Mouse (Mus musculus) midbrain, postnatal 0 days (tissue): ENCODE measurements around the gene Nfkbie. TPM values are rescaled to one million over a fixed set of nuclear protein-coding genes. Genes with fewer than 3 reads are reported as not detected.

Experiments used
- ATAC-seq: fragments of 200-750 bp; cut with Nextera tagmentation; 2 replicates; pipeline ENCODE4 v1.8.0; 2017; ENCODE audit warnings: moderate number of reproducible peaks, mild to moderate bottlenecking, moderate TSS enrichment, moderate library complexity; ENCODE audit not compliant: low FRiP score
- DNase-seq: peaks from one replicate; pipeline ENCODE4 v3.0.0-alpha.2; 2015; ENCODE audit warnings: low spot score
- H3K27ac ChIP-seq: fragments of 300-500 bp; sonication (generic); 2 replicates; pipeline ENCODE4 v1.5.1; 2014; ENCODE audit warnings: low read depth, mild to moderate bottlenecking, low read length, mixed read lengths
- H3K27me3 ChIP-seq: fragments of 300-500 bp; sonication (generic); 2 replicates; pipeline ENCODE4 v1.6.1; 2014; ENCODE audit warnings: low read length, control low read depth, mixed read lengths; ENCODE audit not compliant: insufficient read depth
- H3K36me3 ChIP-seq: fragments of 300-500 bp; sonication (generic); 2 replicates; pipeline ENCODE4 v1.6.1; 2014; ENCODE audit warnings: low read length, control low read depth, mixed read lengths; ENCODE audit not compliant: insufficient read depth
- H3K4me1 ChIP-seq: fragments of 300-500 bp; sonication (generic); 2 replicates; pipeline ENCODE4 v1.6.1; 2014; ENCODE audit warnings: mild to moderate bottlenecking, control low read depth, antibody characterized with exemption, low read length, mixed read lengths; ENCODE audit not compliant: insufficient read depth
- H3K4me2 ChIP-seq: fragments of 300-500 bp; sonication (generic); 2 replicates; pipeline ENCODE4 v1.6.1; 2014; ENCODE audit warnings: low read depth, mild to moderate bottlenecking, low read length, mixed read lengths; ENCODE audit not compliant: poor library complexity, severe bottlenecking
- H3K4me3 ChIP-seq: fragments of 300-500 bp; sonication (generic); 2 replicates; pipeline ENCODE4 v1.5.1; 2014; ENCODE audit warnings: low read depth, mild to moderate bottlenecking, low read length, moderate library complexity
- H3K9ac ChIP-seq: fragments of 300-500 bp; sonication (generic); replicated peaks from 2 replicates; pipeline ENCODE4 v1.6.1; 2014; ENCODE audit warnings: mild to moderate bottlenecking, low read length, moderate library complexity, mixed read lengths; ENCODE audit not compliant: poor library complexity, severe bottlenecking
- H3K9me3 ChIP-seq: fragments of 300-500 bp; sonication (generic); 2 replicates; pipeline ENCODE4 v1.6.1; 2016; ENCODE audit warnings: low read length, control low read depth
- CTCF ChIP-seq: IDR thresholded peaks from 2 replicates; pipeline ENCODE4 v1.5.1; 2016; ENCODE audit warnings: antibody characterized with exemption, mild to moderate bottlenecking
- WGBS: fragments of 180-500 bp; shearing (Covaris S2); extraction: QIAGEN DNeasy Blood & Tissue Kit; methylation state at CpG from one replicate; pipeline ENCODE4 v1.1.7; 2014; 5-methylcytosine and 5-hydroxymethylcytosine counted together
- polyA plus RNA-seq: library from polyadenylated mRNA; unstranded; fragments of >200 nt; fragmentation: Nextera tagmentation; extraction: Ambion mirVana; gene quantifications from 2 replicates; pipeline ENCODE4 v1.2.1, GENCODE M21; 2015
- total RNA-seq: library from RNA; depleted of rRNA; stranded (reverse); fragments of >200 nt; gene quantifications from 2 replicates; pipeline ENCODE4 v1.2.3, GENCODE M21; 2014; rRNA removed

Gene Nfkbie
- total and polyA plus RNA-seq, 2 experiments from 2014 or later, result 2.5 to 4.8 TPM

- H3K27me3 ChIP-seq, result peaks cover 16% of the 10 kb centered on the region
- ATAC-seq, result no peak
These were observed 46.4 kb downstream of the Nfkbie start, which contains the start of gene Mymx for GRCm38 (mm10) chr17:45601877-45602304. Gene Mymx (minus strand): TSS chr17:45602102.

DNA sequence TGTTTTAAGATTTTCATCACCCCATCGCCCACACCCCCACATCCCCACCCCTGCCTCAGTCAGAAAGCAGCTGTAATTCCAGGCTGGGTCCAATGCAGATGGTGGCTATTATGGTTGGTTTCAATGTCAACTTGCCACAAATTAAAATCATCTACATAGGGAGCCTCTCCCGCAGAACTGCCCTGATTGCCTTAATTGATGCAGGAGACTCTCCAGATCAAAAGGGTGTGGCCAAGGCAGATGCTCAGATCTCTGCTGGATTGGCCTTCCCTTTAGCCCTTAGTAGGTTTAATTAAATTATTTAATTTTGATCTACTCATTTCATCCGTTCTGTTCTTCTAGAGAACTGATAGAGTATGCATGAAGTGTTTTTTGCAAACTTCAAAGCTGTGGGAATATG is 47.5 kb downstream of the Nfkbie start:
- no peak overlapping the region for H3K4me2 ChIP-seq
- no peak for DNase-seq
- no peak for TF ChIP-seq CTCF
- H3K4me3 ChIP-seq, result no peak overlapping the region
- ATAC-seq, result no peak
- WGBS, result 76% methylated on average over 3 of the region's 3 CpGs
- no peaks in the 10 kb centered on the region for H3K36me3 ChIP-seq
- H3K9ac ChIP-seq, result no peak overlapping the region
- H3K27me3 ChIP-seq, result peaks cover 16% of the 10 kb centered on the region
- H3K4me1 ChIP-seq, result no peaks in the 10 kb centered on the region; the same call in 1 of the 2 replicates
- H3K27ac ChIP-seq, result no peak overlapping the region
- no peaks in the 10 kb centered on the region for H3K9me3 ChIP-seq

More at GRCm38 (mm10) chr17:45601877-45602304, 46.4 kb downstream of the Nfkbie start, which contains the start of gene Mymx:
- no peak for DNase-seq
- no peaks in the 10 kb centered on the region for H3K36me3 ChIP-seq
- no peak for TF ChIP-seq CTCF
- WGBS, result 40% methylated on average over 6 of the region's 6 CpGs
- H3K9ac ChIP-seq, result no peak within 1 kb of the TSS
- no peak within 1 kb of the TSS for H3K27ac ChIP-seq
- no peak within 1 kb of the TSS for H3K4me3 ChIP-seq
- H3K9me3 ChIP-seq, result no peaks in the 10 kb centered on the region
- H3K4me2 ChIP-seq, result no peak within 1 kb of the TSS
- H3K4me1 ChIP-seq, result no peaks in the 10 kb centered on the region; the same call in 1 of the 2 replicates

DNA sequence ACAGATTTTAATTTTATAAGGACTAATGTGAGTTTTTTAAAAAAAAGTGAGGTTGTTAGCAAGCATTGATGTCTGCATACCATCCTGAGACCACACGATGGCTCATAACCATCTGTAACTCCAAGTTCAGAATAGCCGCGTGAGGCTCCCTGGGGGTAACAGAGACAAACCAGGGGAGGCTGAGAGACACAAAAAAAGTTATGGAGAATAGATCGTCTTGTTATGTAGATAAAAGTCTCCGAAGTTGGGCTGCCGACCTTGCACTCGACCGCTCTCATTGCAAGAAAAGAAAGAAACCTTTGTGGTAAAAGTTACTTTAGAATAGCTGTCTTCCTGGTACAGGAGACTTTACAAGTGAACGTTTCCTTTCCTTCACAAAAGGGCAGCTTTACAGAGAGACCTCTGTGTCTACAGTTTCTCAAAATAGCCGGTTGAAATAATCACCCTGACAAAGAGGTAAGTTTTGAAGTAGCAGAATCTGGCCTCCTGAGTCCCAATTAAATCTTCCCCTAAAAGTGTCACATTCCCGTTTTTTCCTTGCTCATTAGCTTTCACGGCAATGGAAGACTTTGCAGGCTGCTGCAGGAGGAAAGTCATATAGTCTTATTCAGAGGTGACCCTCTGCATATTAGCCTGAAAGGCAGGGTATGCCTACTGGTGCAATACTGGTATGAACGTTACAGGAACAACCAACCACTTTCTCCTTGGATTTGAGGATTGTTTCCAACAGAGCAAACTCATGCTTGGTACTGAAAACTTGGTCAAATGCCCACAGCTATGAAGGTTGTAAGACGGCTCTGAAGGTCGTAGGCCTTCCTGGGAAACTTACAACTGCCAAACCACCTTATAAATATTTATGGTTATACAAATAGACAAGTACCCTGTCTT is 51.7 kb downstream of the Nfkbie start:
- no peak overlapping the region for H3K4me3 ChIP-seq
- no peaks in the 10 kb centered on the region for H3K27me3 ChIP-seq
- ATAC-seq (no peak), DNase-seq (no peak)
- no peak overlapping the region for H3K27ac ChIP-seq
- no peaks in the 10 kb centered on the region for H3K36me3 ChIP-seq
- no peak for TF ChIP-seq CTCF
- WGBS, result 79% methylated on average over 15 of the region's 15 CpGs
- H3K9me3 ChIP-seq, result no peaks in the 10 kb centered on the region
- no peak overlapping the region for H3K9ac ChIP-seq
- H3K4me2 ChIP-seq, result no peak overlapping the region
- H3K4me1 ChIP-seq, result no peaks in the 10 kb centered on the region

DNA sequence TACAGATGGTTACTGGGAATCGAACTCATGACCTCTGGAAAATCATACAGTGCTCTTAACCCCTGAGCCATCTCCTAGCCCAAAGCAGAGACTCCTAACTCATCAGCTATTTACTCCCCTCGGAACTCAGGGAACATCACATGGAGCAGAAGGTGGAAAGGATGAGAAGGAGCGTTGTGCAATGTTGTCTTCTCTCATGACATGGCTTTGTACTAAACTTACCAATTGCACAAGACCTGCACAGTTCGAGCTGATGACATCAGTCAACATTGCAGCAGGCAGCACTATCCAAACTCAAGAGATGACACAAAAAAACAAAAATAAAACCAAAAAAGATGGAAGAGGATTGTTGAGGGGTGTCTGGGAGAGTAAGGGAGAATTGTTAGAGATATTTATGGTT is 52.9 kb downstream of the Nfkbie start:
- H3K4me1 ChIP-seq, result no peaks in the 10 kb centered on the region
- H3K4me3 ChIP-seq, result no peak overlapping the region
- no peak for TF ChIP-seq CTCF
- H3K9ac ChIP-seq, result no peak overlapping the region
- H3K4me2 ChIP-seq, result no peak overlapping the region
- no peak overlapping the region for H3K27ac ChIP-seq
- no peaks in the 10 kb centered on the region for H3K27me3 ChIP-seq
- ATAC-seq, result no peak
- WGBS, result 92% methylated on average over 4 of the region's 4 CpGs
- no peaks in the 10 kb centered on the region for H3K36me3 ChIP-seq
- no peaks in the 10 kb centered on the region for H3K9me3 ChIP-seq
- DNase-seq, result no peak

DNA sequence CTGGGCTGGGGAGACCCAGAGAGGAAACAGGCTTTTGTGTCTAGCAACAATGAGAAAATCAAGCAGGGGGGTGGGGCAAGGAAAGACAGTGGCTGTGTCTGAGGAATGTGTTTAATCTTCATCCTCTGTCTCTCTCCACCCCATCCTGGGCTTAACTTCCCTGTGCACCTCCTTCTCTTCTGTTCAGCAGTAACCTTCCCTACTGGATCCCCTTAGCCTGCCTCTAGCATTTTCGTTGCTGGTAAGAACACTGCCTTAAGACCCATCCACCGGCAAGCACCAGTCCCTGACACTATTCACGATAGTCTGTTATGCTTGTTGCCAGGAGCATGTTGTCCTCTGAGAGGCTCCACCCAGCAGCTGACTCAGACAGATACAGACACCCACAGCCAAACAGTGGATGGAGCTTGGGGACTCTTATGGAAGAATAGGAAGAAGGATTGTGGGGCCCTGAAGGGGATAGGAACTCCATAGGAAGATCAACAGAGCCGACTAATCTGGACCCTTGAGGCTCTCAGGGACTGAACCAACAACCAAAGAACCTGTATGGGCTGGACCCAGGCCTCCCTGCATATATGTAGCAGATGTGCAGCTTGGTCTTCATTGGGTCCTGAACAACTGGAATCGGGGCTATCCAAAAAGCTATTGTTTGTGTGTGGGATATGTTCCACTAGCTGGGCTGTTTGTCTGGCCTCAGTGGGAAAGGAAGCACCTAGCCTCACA is 54.8 kb downstream of the Nfkbie start:
- Histone ChIP-seq H3K9ac (no peak overlapping the region), H3K4me1 (no peaks in the 10 kb centered on the region), H3K4me3 (no peak overlapping the region), H3K27me3 (no peaks in the 10 kb centered on the region), H3K4me2 (no peak overlapping the region), H3K27ac (no peak overlapping the region), H3K36me3 (no peaks in the 10 kb centered on the region), H3K9me3 (no peaks in the 10 kb centered on the region)
- no peak for TF ChIP-seq CTCF
- ATAC-seq (no peak), DNase-seq (no peak)
- WGBS, result 15% methylated on average over 5 of the region's 5 CpGs

GRCm38 (mm10) chr17:45612008-45612407 is 56.5 kb downstream of the Nfkbie start:
- Histone ChIP-seq H3K4me2 (no peak overlapping the region), H3K27me3 (no peaks in the 10 kb centered on the region), H3K27ac (no peak overlapping the region), H3K36me3 (no peaks in the 10 kb centered on the region), H3K9me3 (no peaks in the 10 kb centered on the region), H3K9ac (no peak overlapping the region), H3K4me1 (no peaks in the 10 kb centered on the region), H3K4me3 (no peak overlapping the region)
- 87% methylated on average over 8 of the region's 8 CpGs for WGBS
- ATAC-seq (no peak), DNase-seq (no peak)
- no peak for TF ChIP-seq CTCF

Other genes starting within 250 kb of the Nfkbie start
- 36.7 and 47.4 TPM in 2 replicates for gene Cdc5l, start 122.0 kb upstream of the Nfkbie start, total RNA-seq
- 54.3 and 57.9 TPM in 2 replicates for gene Cdc5l, start 122.0 kb upstream of the Nfkbie start, polyA plus RNA-seq
- gene Spats1, start 80.3 kb upstream of the Nfkbie start, total RNA-seq, result 2.3 and 5.8 TPM in 2 replicates
- 3.4 and 3.6 TPM in 2 replicates for gene Spats1, start 80.3 kb upstream of the Nfkbie start, polyA plus RNA-seq
- 19.8 and 31.4 TPM in 2 replicates for gene Aars2, start 48.9 kb upstream of the Nfkbie start, total RNA-seq
- 13.9 and 15.2 TPM in 2 replicates for gene Aars2, start 48.9 kb upstream of the Nfkbie start, polyA plus RNA-seq
- 0.99 and 1.2 TPM in 2 replicates for gene Tcte1, start 32.3 kb upstream of the Nfkbie start, total RNA-seq
- 4.2 and 4.6 TPM in 2 replicates for gene Tcte1, start 32.3 kb upstream of the Nfkbie start, polyA plus RNA-seq
- gene Tmem151b, start 6.0 kb upstream of the Nfkbie start, total RNA-seq, result 77.9 and 95.6 TPM in 2 replicates
- gene Tmem151b, start 6.0 kb upstream of the Nfkbie start, polyA plus RNA-seq, result 29.1 and 30.7 TPM in 2 replicates
- gene Slc35b2, start 8.2 kb downstream of the Nfkbie start, total RNA-seq, result 91.7 and 113 TPM in 2 replicates
- 71.8 and 75.3 TPM in 2 replicates for gene Slc35b2, start 8.2 kb downstream of the Nfkbie start, polyA plus RNA-seq
- gene Hsp90ab1, start 17.6 kb downstream of the Nfkbie start, total RNA-seq, result 1,063 and 1,068 TPM in 2 replicates
- gene Hsp90ab1, start 17.6 kb downstream of the Nfkbie start, polyA plus RNA-seq, result 1,368 and 1,371 TPM in 2 replicates
- gene Slc29a1, start 43.9 kb downstream of the Nfkbie start, total RNA-seq, result 45.3 and 82.1 TPM in 2 replicates
- gene Slc29a1, start 43.9 kb downstream of the Nfkbie start, polyA plus RNA-seq, result 38.4 TPM in 2 replicates
- gene Mymx, start 46.4 kb downstream of the Nfkbie start, total RNA-seq, result not detected in 2 replicates
- not detected in 2 replicates for gene Mymx, start 46.4 kb downstream of the Nfkbie start, polyA plus RNA-seq
- 1.2 and 1.4 TPM in 2 replicates for gene Capn11, start 103.6 kb downstream of the Nfkbie start, total RNA-seq
- gene Capn11, start 103.6 kb downstream of the Nfkbie start, polyA plus RNA-seq, result 0.19 and 1.4 TPM in 2 replicates
- 41.9 and 42.8 TPM in 2 replicates for gene Mrpl14, start 130.6 kb downstream of the Nfkbie start, total RNA-seq
- 113 and 114 TPM in 2 replicates for gene Mrpl14, start 130.6 kb downstream of the Nfkbie start, polyA plus RNA-seq
- gene Tmem63b, start 131.2 kb downstream of the Nfkbie start, total RNA-seq, result 213 and 264 TPM in 2 replicates
- gene Tmem63b, start 131.2 kb downstream of the Nfkbie start, polyA plus RNA-seq, result 149 and 153 TPM in 2 replicates
- not detected in 2 replicates for gene 1600014C23Rik, start 178.1 kb downstream of the Nfkbie start, total RNA-seq
- gene 1600014C23Rik, start 178.1 kb downstream of the Nfkbie start, polyA plus RNA-seq, result 0.67 TPM in 1 of 2 replicates, not detected in the other